Mouse (Mus musculus): ENCODE results near the gene Setdb1. TPM values are rescaled to one million over a fixed set of nuclear protein-coding genes. Genes with fewer than 3 reads are reported as not detected.

Setdb1 gene
- total RNA-seq, 2 experiments from 2014 or later = 10.2 to 11.8 TPM

- no peak for DNase-seq
Measured at GRCm38 (mm10) chr3:95292899-95293298, 64.1 kb downstream of the Setdb1 start.

DNA sequence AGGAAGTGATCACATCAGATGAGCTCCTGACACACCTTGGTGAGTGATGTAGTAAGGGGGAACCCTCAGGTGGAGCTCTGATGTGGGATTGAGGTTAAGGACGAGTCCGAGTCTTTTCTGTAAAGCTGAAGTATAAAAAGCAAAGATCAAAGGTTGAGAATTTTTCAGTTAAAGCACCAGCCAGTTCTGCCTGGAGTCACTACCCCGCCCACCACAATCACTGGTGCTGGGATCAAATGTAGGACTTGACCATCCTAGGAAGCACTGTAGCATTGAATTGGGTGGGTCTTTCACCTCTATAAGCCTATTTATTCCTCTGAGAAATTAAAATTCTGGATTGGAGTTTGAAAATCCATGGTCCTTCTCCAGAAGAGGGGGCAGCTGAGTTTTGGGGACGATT is 66.0 kb downstream of the Setdb1 start:
- DNase-seq = no peak

- no peak for DNase-seq
Measured at GRCm38 (mm10) chr3:95290156-95290555, 66.8 kb downstream of the Setdb1 start.

DNA sequence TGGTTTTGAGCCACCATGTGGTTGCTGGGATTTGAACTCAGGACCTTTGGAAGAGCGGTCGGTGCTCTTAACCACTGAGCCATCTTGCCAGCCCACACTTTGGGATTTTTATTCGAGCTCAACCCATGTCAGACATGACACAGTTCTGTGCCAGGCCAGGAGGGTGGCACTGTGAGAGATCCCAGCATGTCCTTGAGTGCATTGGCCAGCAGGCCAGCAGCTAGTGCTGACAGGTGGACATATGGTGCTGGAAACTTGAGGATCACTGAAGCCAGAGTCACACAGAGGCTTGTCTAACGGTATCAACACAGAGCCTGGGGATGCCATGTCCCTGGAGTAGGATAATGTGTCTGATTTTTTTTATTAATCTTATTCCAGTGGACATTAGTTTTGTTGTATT is 67.6 kb downstream of the Setdb1 start:
- no peak for DNase-seq

DNA sequence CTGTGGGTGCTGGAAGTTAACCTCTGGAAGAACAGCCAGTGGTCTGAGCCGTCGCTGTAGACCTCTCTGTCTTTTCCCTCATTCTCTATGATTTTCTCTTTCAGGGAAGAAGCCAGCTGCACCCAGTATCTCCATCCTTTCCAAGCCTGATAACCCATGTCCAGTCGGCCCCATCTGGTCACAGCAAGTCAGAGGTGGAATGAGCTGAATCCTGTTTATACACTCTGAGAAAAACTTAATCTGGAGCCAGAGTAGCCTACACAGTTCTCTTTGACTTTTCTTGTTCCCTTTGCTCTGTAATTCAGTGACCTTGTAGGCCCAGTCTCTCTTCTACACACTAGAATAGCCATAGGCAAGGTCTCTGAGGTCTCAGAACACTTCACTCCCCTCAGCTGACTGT is 69.5 kb downstream of the Setdb1 start:
- DNase-seq = no peak

DNA sequence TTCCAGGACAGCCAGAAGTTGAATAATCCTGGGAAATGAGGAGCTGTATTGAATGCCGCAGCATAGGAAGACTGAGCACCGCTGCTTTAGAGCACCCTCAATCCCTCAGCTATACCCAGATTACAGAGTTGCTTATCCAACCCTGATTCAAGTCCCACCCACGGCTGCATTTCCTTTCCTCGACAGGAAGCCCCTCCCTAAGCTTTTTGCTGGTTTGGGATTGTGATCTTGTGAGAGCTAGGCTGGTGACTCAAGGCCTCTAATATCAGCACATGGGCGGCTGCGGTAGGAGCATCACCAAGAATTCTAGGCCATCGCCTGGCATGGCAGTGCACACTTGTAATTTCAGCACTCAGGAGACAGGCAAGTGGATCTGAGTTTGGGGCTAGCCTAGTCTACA is 70.5 kb downstream of the Setdb1 start:
- no peak for DNase-seq

DNA sequence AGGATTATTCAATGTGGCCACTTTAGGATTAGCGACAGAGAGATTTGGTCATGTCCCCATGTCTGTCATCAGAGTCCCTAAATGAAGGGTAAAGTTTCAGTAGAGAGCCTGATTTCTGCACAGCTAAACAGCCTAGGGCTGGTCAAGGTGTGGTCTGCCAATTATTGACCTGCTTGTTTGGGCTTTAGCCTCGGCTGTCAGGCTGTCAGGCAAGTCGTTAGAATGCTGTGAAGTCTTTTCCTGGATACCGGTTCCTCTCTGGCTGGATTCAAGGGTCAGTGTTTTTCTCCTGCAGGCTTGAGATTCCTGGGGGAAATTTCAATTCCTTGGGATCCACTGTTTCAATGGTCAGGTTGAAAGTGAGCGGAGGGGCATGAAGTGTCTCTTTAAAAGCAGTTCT is 71.0 kb downstream of the Setdb1 start:
- DNase-seq = no peak

GRCm38 (mm10) chr3:95285390-95285789 is 71.6 kb downstream of the Setdb1 start:
- DNase-seq = no peak

DNA sequence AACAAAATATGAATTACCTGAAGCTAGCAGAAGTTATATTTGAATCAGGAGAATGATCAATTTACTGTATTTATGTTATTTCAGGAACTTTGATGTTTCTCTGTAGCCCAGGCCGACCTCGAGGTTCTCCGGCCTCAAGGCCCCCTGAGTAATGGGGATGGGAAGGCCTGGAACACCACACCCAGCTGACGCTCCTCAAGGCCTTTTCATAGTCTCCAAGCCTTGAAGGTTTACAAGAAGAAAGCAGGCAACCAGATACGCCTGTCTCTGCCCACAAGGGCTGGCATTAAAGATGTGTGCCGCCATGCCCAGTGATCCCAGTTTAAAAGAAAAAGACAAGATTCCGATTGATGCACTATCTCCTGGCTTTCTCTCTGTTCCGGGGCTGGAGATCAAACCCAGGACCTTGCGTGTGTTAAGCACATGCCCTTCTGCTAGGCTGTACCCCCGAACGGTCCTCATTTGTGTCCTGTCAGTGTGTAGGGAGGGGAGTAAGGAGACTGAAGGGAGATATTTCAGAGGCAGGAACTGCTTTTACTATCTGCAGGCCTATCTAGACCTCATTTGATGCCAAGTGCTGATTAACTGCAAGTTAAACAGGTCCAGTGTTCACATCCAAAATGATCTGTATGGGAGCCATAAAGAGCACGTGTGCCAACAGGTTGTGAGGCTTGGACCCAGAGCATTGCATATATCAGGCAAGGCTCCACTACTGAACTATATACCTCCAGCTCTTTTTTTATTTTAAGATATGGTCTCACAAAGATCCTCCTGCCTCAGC is 72.3 kb downstream of the Setdb1 start:
- no peak for DNase-seq

DNA sequence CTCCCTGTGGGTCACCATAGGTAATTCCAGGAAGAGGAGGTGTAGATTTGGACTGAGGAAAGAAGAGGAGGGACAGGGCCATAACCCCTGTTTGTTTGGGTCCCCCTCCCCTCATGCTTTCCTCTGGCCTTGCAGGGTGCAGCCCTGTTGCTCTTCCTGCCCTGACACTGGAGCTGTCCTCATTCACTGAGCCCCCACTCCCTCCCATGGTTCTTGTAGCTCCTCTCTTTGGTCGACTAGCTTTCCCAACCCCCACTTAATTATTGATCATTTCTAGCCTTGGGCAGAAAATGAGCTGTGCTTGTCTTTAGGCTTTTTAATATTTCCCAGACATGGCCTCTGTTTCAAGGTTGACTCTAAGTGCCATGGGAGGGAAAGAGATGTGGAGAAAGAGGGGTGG is 72.9 kb downstream of the Setdb1 start:
- DNase-seq = no peak

DNA sequence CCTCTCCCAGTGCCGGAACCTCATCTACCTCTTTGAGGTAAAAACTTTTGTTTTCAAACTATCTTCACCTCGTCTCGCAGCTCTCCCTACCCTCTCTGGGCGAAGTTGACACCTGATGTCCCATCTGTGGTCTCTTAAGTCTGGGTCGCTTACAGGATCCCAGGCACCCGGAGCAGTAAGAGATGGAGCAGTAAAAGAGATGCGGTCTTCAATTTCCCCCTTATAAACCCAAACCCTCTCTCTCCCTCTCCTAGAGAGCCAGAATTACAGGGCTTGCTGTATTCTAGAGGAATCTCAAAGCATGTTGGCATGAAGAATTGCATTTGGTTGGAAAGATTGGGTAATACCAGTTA is 73.4 kb downstream of the Setdb1 start:
- no peak for DNase-seq

GRCm38 (mm10) chr3:95282865-95283588 is 74.0 kb downstream of the Setdb1 start:
- DNase-seq = peak; percentile 82

DNA sequence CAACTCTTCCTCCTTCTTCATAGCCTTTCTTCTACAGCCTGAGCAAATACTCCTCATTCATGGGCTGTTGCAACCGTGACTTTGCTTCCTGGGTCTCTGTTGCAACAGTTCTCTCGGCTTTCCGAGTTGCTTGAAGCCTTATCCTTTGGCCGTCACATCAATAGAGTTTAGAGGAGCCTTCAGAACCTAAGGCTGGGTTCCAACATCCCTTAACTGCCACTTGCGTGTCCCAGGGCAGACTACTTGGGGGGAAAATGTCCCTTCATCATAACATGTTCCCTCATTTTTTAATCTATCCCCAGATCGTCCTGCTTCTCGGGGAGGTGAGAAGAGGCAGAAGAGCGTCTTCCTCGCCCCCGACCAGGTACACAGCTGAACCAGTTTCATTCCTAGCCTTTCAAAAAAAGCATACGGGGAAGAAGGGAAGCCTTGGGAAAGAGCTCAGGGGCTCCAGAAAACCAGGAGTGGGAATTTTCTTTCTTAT is 74.6 kb downstream of the Setdb1 start:
- no peak for DNase-seq

DNA sequence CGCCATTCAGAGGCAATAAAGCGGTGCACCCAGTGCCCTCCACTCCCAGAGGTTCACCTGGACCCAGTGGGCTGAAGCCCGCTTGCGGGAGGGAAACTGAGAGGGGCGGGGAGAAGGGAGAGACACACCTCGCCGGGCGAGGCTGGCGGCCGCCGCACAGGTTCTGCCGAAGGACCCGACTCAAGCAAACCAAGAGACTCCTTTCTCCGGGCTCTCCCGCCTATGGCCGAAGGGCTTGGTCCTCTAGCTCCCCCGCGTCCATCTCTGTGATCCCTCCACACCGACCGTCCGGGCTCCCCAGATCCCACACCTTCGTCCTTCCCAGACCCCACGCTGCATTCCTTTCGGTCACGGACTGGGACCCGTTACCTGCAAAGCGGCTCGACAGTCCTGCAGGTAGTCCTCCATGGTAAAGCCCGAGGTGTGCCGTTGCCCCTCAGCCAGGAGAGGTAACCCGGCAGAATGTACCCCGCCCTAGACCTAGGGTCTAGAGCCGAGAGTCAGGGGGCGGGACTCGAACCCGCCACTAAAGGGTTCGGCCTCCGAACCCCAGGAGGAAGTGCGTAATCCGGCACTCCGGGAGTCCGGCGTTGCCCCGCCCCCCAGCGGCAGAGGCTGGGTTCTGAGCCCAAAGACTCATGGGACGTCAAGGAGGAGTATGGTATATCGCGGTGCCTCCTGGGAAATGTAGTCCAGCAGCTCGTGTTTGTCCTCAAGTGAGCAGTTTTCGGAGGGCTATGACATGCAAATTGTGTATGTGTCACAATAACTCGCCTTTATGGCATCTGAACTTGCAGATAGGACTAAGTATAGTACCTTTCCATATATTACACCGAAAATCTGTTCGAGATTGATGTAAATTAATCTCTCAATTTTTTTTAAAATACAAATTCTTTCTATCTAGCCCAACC is 75.5 kb downstream of the Setdb1 start, which contains the start of the genes Mindy1 and Prune1:
Gene Mindy1, plus strand, starts transcription at position 130 of the 911 bp plus-strand sequence.
Gene Prune1, minus strand, starts transcription at position 861 of the 911 bp plus-strand sequence.
- DNase-seq = peak; percentile 98

- no peak for DNase-seq
Measured at GRCm38 (mm10) chr3:95280747-95281146, 76.3 kb downstream of the Setdb1 start.

GRCm38 (mm10) chr3:95277149-95277551 is 79.9 kb downstream of the Setdb1 start:
- no peak for DNase-seq

GRCm38 (mm10) chr3:95276428-95276934 is 80.5 kb downstream of the Setdb1 start:
- no peak for DNase-seq

DNA sequence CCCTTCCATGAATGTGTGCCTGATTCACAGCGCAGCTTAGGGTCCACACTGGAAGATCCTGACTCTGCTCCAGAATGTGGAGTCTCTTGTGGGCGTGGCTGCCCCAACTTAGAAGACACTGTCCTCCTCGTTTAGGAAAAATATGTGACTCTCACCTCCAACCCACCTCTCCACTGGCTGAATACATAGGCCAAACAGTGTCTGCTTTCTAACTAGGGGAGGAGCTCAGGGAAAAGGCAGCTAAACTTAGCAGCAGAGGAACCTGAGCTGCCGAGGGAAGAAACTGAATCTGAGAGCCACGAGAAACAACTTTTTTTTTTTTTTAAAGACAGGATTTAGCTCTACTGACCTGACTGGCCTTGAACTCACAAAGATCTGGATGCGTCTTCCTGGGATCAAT is 81.8 kb downstream of the Setdb1 start:
- peak; percentile 46 for DNase-seq

DNA sequence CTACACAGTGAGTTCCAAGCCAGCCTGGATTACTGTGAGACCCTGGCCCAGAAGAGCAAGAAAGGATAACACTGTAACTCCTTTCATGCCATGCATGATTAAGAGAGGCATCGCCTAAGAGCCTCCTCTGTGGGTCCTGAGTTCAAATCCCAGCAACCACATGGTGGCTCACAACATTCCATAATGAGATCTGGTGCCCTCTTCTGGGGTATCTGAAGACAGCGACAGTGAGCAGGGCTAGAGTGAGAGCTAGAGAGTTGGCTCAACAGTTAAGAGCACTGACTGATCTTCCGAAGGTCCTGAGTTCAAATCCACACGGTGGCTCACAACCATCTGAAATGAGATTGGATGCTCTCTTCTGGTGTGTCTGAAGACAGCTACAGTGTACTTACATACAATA is 82.5 kb downstream of the Setdb1 start:
- DNase-seq = no peak
